Comparison of ENCODE assay signal across 25 mouse cellular contexts in genomic region chr11:100730477-100731205, GRCm38 (mm10). TPM values are rescaled to one million over a fixed set of nuclear protein-coding genes. Genes with fewer than 3 reads are reported as not detected.
DNase-seq lines count a peak whose midpoint lies in the region; ATAC-seq lines count a peak whose summit lies in the region.
"Had no signal": no experiment of that assay in that cellular context is flagged by ENCODE, and none has a peak within 500 bp of the region (broad histone marks: within the 10 kb centered on the region; RNA-seq: fewer than 3 reads in every experiment).

No protein-coding gene starts in this region.

- no peak overlapping the region for H3K27ac ChIP-seq in neural tube, embryonic 12.5 days
- no peak overlapping the region for H3K27ac ChIP-seq in forebrain, embryonic 11.5 days (ENCODE audit: low read depth, low read length)
- H3K27ac ChIP-seq: forebrain, embryonic 12.5 days; liver, embryonic 14.5 days; midbrain, embryonic 12.5 days had no signal

- peak; percentile 48 for DNase-seq in heart, adult 8-10 months (ENCODE audit: low spot score)
- no peak for DNase-seq in heart, postnatal 14 days
- DNase-seq in neural tube, embryonic 10.5 days (ENCODE audit: extremely low spot score, low spot score), result no peak
- DNase-seq in kidney, postnatal 14 days, result peak; percentile 46
- no peak for DNase-seq in forebrain, embryonic 11.5 days (ENCODE audit: low spot score)
- DNase-seq in thymus, postnatal 0 days (ENCODE audit: low spot score), result no peak
- no peak for DNase-seq in adrenal gland, postnatal 4 days (ENCODE audit: low spot score in 2 of 2)
- DNase-seq: adrenal gland, postnatal 25 days; B cell, adult 2 months; cerebellum, postnatal 25 days; gastrocnemius, postnatal 14 days; retina, postnatal 1 day; right cerebral cortex, postnatal 4 days had no signal

- no peaks in the 10 kb centered on the region for H3K9me3 ChIP-seq in neural tube, embryonic 12.5 days
- H3K9me3 ChIP-seq in forebrain, embryonic 11.5 days (ENCODE audit: control insufficient read depth, low read length), result no peaks in the 10 kb centered on the region
- H3K9me3 ChIP-seq: forebrain, embryonic 12.5 days; heart, embryonic 12.5 days; midbrain, embryonic 12.5 days had no signal

- H3K4me2 ChIP-seq in neural tube, embryonic 12.5 days (replicated peaks), result no peak overlapping the region
- H3K4me2 ChIP-seq in forebrain, embryonic 11.5 days (ENCODE audit: low read depth, low read length, severe bottlenecking), result no peak overlapping the region
- H3K4me2 ChIP-seq: forebrain, embryonic 12.5 days; heart, embryonic 12.5 days; midbrain, embryonic 12.5 days had no signal

- H3K4me1 ChIP-seq in neural tube, embryonic 12.5 days, result 0 out of 2 replicates have a peak, but pooled peaks cover 1% of the 10 kb centered on the region
- no peaks in the 10 kb centered on the region for H3K4me1 ChIP-seq in forebrain, embryonic 11.5 days (replicated peaks; ENCODE audit: control insufficient read depth, insufficient read depth, low read length)

- peaks cover 31% of the 10 kb centered on the region for H3K36me3 ChIP-seq in neural tube, embryonic 12.5 days
- H3K36me3 ChIP-seq in forebrain, embryonic 11.5 days (ENCODE audit: control insufficient read depth, insufficient read depth, low read length), result no peaks in the 10 kb centered on the region

- intact Hi-C loops in heart, postnatal 14 days (cut with DNase I), result no loop called here

- no peaks in the 10 kb centered on the region for H3K27me3 ChIP-seq in neural tube, embryonic 12.5 days (replicated peaks)
- no peaks in the 10 kb centered on the region for H3K27me3 ChIP-seq in forebrain, embryonic 11.5 days (ENCODE audit: control insufficient read depth, insufficient read depth, low read length)
- H3K27me3 ChIP-seq: forebrain, embryonic 12.5 days; heart, embryonic 12.5 days; midbrain, embryonic 12.5 days; Patski had no signal

- WGBS in neural tube, embryonic 12.5 days, result 91% methylated on average over 6 of the region's 6 CpGs
- whole genome bisulfite sequencing in forebrain, embryonic 11.5 days, result 89% methylated on average over 6 of the region's 6 CpGs

- H3K9ac ChIP-seq in neural tube, embryonic 12.5 days, result 0 out of 2 replicates have a peak overlapping the region, but pooled peaks have one; percentile 8
- H3K9ac ChIP-seq in forebrain, embryonic 11.5 days (ENCODE audit: low read length), result no peak overlapping the region
- H3K9ac ChIP-seq: forebrain, embryonic 12.5 days; heart, embryonic 12.5 days; liver, embryonic 14.5 days; midbrain, embryonic 12.5 days had no signal

- H3K4me3 ChIP-seq in neural tube, embryonic 12.5 days, result no peak overlapping the region
- no peak overlapping the region for H3K4me3 ChIP-seq in forebrain, embryonic 11.5 days (ENCODE audit: low read depth, low read length)
- H3K4me3 ChIP-seq: forebrain, embryonic 12.5 days; heart, embryonic 12.5 days; midbrain, embryonic 12.5 days had no signal

- ATAC-seq in neural tube, embryonic 12.5 days (ENCODE audit: low FRiP score, low read depth), result no peak
- no peak for ATAC-seq in forebrain, embryonic 11.5 days (replicated peaks; ENCODE audit: low FRiP score)
- ATAC-seq: lung, postnatal 0 days; Patski had no signal

RNA-seq across cellular contexts. Expression of gene Rab5c, which starts 7.4 kb away (rescaled TPM):
- 10 to 100 TPM; 47.1 to 62.6 (median 51.0) TPM for total RNA-seq in heart, adult 8-10 months (2022)
- total RNA-seq in heart, postnatal 14 days (2021), result 10 to 100 TPM; 70.4 to 74.6 TPM
- polyA plus RNA-seq in neural tube, embryonic 12.5 days (2016; fragmentation: Nextera tagmentation; extraction: Ambion mirVana), result 23.7 and 33.1 TPM in 2 replicates
- polyA plus RNA-seq in forebrain, embryonic 11.5 days (2014; fragmentation: Nextera tagmentation; extraction: Ambion mirVana), result 39.4 and 50.5 TPM in 2 replicates
- polyA plus RNA-seq in thymus, postnatal 0 days (2015; fragmentation: Nextera tagmentation; extraction: Ambion mirVana), result 35.8 and 38.6 TPM in 2 replicates
- total RNA-seq in adrenal gland, postnatal 4 days (2021), result 100 to 1,000 TPM; 171 to 182 TPM

RNA-seq across cellular contexts. Expression of gene Hspb9, which starts 17.0 kb away (rescaled TPM):
- under 1 TPM in 1 of 4 experiments, not detected in 3; 0.37 TPM for total RNA-seq in heart, adult 8-10 months (2022)
- total RNA-seq in heart, postnatal 14 days (2021), result not detected
- polyA plus RNA-seq in neural tube, embryonic 12.5 days (2016; fragmentation: Nextera tagmentation; extraction: Ambion mirVana), result 0.59 TPM in 1 of 2 replicates, not detected in the other
- polyA plus RNA-seq in forebrain, embryonic 11.5 days (2014; fragmentation: Nextera tagmentation; extraction: Ambion mirVana), result 0.36 and 0.45 TPM in 2 replicates
- 0.18 TPM in 1 of 2 replicates, not detected in the other for polyA plus RNA-seq in thymus, postnatal 0 days (2015; fragmentation: Nextera tagmentation; extraction: Ambion mirVana)
- total RNA-seq in adrenal gland, postnatal 4 days (2021), result 1 to 10 TPM in 1 of 2 experiments, under 1 TPM in 1; 0.51 to 1.0 TPM
- total RNA-seq: adrenal gland, postnatal 25 days; gastrocnemius, postnatal 14 days; hematopoietic stem cell, adult 5-6 weeks; layer of hippocampus, postnatal 14 days; left cerebral cortex, postnatal 10 days; neutrophil, adult 5-6 weeks had no signal
- polyA plus RNA-seq: frontal cortex, adult 2 months; heart, embryonic 12.5 days had no signal

RNA-seq across cellular contexts. Expression of gene Kat2a, which starts 18.4 kb away (rescaled TPM):
- total RNA-seq in heart, adult 8-10 months (2022), result 10 to 100 TPM; 12.3 to 14.0 (median 13.1) TPM
- total RNA-seq in heart, postnatal 14 days (2021), result 10 to 100 TPM; 12.9 to 13.7 TPM
- 61.3 and 64.7 TPM in 2 replicates for polyA plus RNA-seq in neural tube, embryonic 12.5 days (2016; fragmentation: Nextera tagmentation; extraction: Ambion mirVana)
- 80.7 and 82.0 TPM in 2 replicates for polyA plus RNA-seq in forebrain, embryonic 11.5 days (2014; fragmentation: Nextera tagmentation; extraction: Ambion mirVana)
- polyA plus RNA-seq in thymus, postnatal 0 days (2015; fragmentation: Nextera tagmentation; extraction: Ambion mirVana), result 33.2 and 39.3 TPM in 2 replicates
- total RNA-seq in adrenal gland, postnatal 4 days (2021), result 10 to 100 TPM; 54.4 to 56.9 TPM

RNA-seq across cellular contexts. Expression of gene Dhx58, which starts 26.6 kb away (rescaled TPM):
- 1 to 10 TPM in 1 of 4 experiments, under 1 TPM in 3; 0.38 to 1.1 (median 0.78) TPM for total RNA-seq in heart, adult 8-10 months (2022)
- total RNA-seq in heart, postnatal 14 days (2021), result under 1 TPM; 0.76 to 1.00 TPM
- polyA plus RNA-seq in neural tube, embryonic 12.5 days (2016; fragmentation: Nextera tagmentation; extraction: Ambion mirVana), result 2.4 and 2.5 TPM in 2 replicates
- polyA plus RNA-seq in forebrain, embryonic 11.5 days (2014; fragmentation: Nextera tagmentation; extraction: Ambion mirVana), result 3.1 and 4.3 TPM in 2 replicates
- polyA plus RNA-seq in thymus, postnatal 0 days (2015; fragmentation: Nextera tagmentation; extraction: Ambion mirVana), result 10.2 and 10.7 TPM in 2 replicates
- 10 to 100 TPM; 12.6 to 14.2 TPM for total RNA-seq in adrenal gland, postnatal 4 days (2021)

RNA-seq across cellular contexts. Expression of gene Kcnh4, which starts 29.1 kb away (rescaled TPM):
- not detected for total RNA-seq in heart, adult 8-10 months (2022)
- total RNA-seq in heart, postnatal 14 days (2021), result not detected
- polyA plus RNA-seq in neural tube, embryonic 12.5 days (2016; fragmentation: Nextera tagmentation; extraction: Ambion mirVana), result 4.4 and 4.5 TPM in 2 replicates
- 2.7 and 3.1 TPM in 2 replicates for polyA plus RNA-seq in forebrain, embryonic 11.5 days (2014; fragmentation: Nextera tagmentation; extraction: Ambion mirVana)
- polyA plus RNA-seq in thymus, postnatal 0 days (2015; fragmentation: Nextera tagmentation; extraction: Ambion mirVana), result 0.03 TPM in 1 of 2 replicates, not detected in the other
- under 1 TPM; 0.39 to 0.40 TPM for total RNA-seq in adrenal gland, postnatal 4 days (2021)
- total RNA-seq: gastrocnemius, postnatal 14 days; hematopoietic stem cell, adult 5-6 weeks had no signal
- polyA plus RNA-seq: heart, embryonic 12.5 days; liver, embryonic 14.5 days; lung, postnatal 0 days had no signal

Comparison
In these comparisons a context has a peak if more than half of its experiments do, and no peak if none do; other contexts are left out.
1. DNase-seq: peak in heart, adult 8-10 months (single experiment) and kidney, postnatal 14 days (single experiment); none in heart, postnatal 14 days (0 of 2), neural tube, embryonic 10.5 days (single experiment), forebrain, embryonic 11.5 days (single experiment), thymus, postnatal 0 days (single experiment) and adrenal gland, postnatal 4 days (0 of 2).